ENCODE assay signal across 15 mouse cellular contexts in the genomic region with DNA sequence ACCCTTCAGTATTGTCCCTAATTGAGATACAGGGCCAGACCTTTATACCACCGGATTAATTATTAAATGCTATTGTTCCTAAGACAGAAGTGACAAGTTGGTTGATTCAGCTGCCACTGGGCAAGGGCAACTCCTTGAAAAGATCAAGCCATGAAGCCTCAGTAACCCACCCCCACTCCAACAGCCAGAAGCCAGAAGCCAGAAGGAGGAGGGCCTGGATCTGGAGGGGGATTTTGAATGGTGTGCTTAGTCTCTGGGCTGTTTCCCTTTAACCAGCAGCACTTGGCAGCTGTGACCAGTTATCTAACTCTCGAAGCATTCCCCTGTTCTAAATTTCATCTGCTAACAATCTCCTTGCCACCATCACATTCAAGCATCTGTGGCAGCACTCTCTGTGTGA.
DNase-seq lines count a peak whose midpoint lies in the region; ATAC-seq and TF ChIP-seq lines count a peak whose summit lies in the region.
"Had no signal": no experiment of that assay in that cellular context is flagged by ENCODE, and none has a peak within 500 bp of the region (broad histone marks: within the 10 kb centered on the region; RNA-seq: fewer than 3 reads in every experiment).

No protein-coding gene starts in this region.

- peaks cover 32% of the 10 kb centered on the region for H3K4me1 ChIP-seq in embryonic facial prominence, embryonic 10.5 days
- H3K4me1 ChIP-seq in limb, embryonic 14.5 days (ENCODE audit: control insufficient read depth, insufficient read depth, low read length) = peaks cover 13% of the 10 kb centered on the region

- peak overlapping the region; percentile 54 for H3K27ac ChIP-seq in embryonic facial prominence, embryonic 10.5 days (replicated peaks)
- 0 out of 2 replicates have a peak overlapping the region, but pooled peaks have one; percentile 50 for H3K27ac ChIP-seq in limb, embryonic 14.5 days (replicated peaks; ENCODE audit: low read depth, low read length)
- H3K27ac ChIP-seq: hindbrain, embryonic 15.5 days; midbrain, embryonic 12.5 days had no signal

- peak; percentile 29 for DNase-seq in embryo, embryonic 11 days
- no peak for DNase-seq in embryo, embryonic 10 days (ENCODE audit: low spot score)
- DNase-seq in layer of hippocampus, adult 9-11 months = peak; percentile 14
- no peak for DNase-seq in layer of hippocampus, adult 9-10 months (ENCODE audit: low spot score)
- peak; percentile 30 for DNase-seq in embryonic facial prominence, embryonic 10.5 days (ENCODE audit: low spot score)
- DNase-seq in limb, embryonic 14.5 days (ENCODE audit: low spot score) = peak; percentile 71
- DNase-seq in cerebellum, adult 8-10 months = no peak
- DNase-seq in kidney, adult 18-20 months = no peak
- DNase-seq: adrenal gland, postnatal 25 days; cerebellum, adult 9-11 months; kidney, postnatal 14 days; lung, adult 2 months had no signal

- H3K9me3 ChIP-seq in embryonic facial prominence, embryonic 10.5 days = no peaks in the 10 kb centered on the region
- no peaks in the 10 kb centered on the region for H3K9me3 ChIP-seq in limb, embryonic 14.5 days (ENCODE audit: control insufficient read depth, low read length)
- H3K9me3 ChIP-seq: hindbrain, embryonic 15.5 days; midbrain, embryonic 12.5 days had no signal

- no peak for TF ChIP-seq POLR2A in limb, embryonic 14.5 days (IDR thresholded peaks at IDR 0.05; ENCODE audit: borderline replicate concordance, extremely low read depth, insufficient read depth, insufficient read length)

- H3K4me2 ChIP-seq in limb, embryonic 14.5 days (replicated peaks; ENCODE audit: low read depth, low read length, severe bottlenecking) = no peak overlapping the region
- H3K4me2 ChIP-seq: heart, embryonic 11.5 days; hindbrain, embryonic 15.5 days; midbrain, embryonic 12.5 days had no signal

- no peaks in the 10 kb centered on the region for H3K27me3 ChIP-seq in embryonic facial prominence, embryonic 10.5 days (replicated peaks; ENCODE audit: low read depth, poor library complexity, severe bottlenecking)
- no peaks in the 10 kb centered on the region for H3K27me3 ChIP-seq in limb, embryonic 14.5 days (ENCODE audit: control insufficient read depth, insufficient read depth, low read length)
- H3K27me3 ChIP-seq: hindbrain, embryonic 15.5 days; midbrain, embryonic 12.5 days had no signal

- H3K4me3 ChIP-seq in embryonic facial prominence, embryonic 10.5 days = no peak overlapping the region
- H3K4me3 ChIP-seq in limb, embryonic 14.5 days (replicated peaks; ENCODE audit: low read length) = no peak overlapping the region
- H3K4me3 ChIP-seq: hindbrain, embryonic 15.5 days; midbrain, embryonic 12.5 days had no signal

- WGBS in embryonic facial prominence, embryonic 10.5 days = 50% methylated on average over 2 of the region's 2 CpGs
- WGBS in limb, embryonic 14.5 days = 48% methylated on average over 2 of the region's 2 CpGs

- H3K9ac ChIP-seq in limb, embryonic 14.5 days (ENCODE audit: low read depth, low read length, severe bottlenecking) = no peak overlapping the region
- H3K9ac ChIP-seq: hindbrain, embryonic 15.5 days; midbrain, embryonic 12.5 days had no signal

- H3K36me3 ChIP-seq in embryonic facial prominence, embryonic 10.5 days (replicated peaks) = no peaks in the 10 kb centered on the region
- H3K36me3 ChIP-seq in limb, embryonic 14.5 days (ENCODE audit: control insufficient read depth, insufficient read depth, low read length) = no peaks in the 10 kb centered on the region
- H3K36me3 ChIP-seq: hindbrain, embryonic 15.5 days; midbrain, embryonic 12.5 days had no signal

- peak; percentile 41 for ATAC-seq in limb, embryonic 14.5 days (ENCODE audit: low FRiP score, low read depth)

Comparison
In these comparisons a context has a peak if more than half of its experiments do, and no peak if none do; other contexts are left out.
1. DNase-seq: peak in embryo, embryonic 11 days (single experiment), layer of hippocampus, adult 9-11 months (single experiment), embryonic facial prominence, embryonic 10.5 days (single experiment) and limb, embryonic 14.5 days (single experiment); none in embryo, embryonic 10 days (single experiment), layer of hippocampus, adult 9-10 months (single experiment), cerebellum, adult 8-10 months (single experiment) and kidney, adult 18-20 months (single experiment).